Mouse (Mus musculus) cortical plate, adult 2 months (tissue): ENCODE measurements around the gene Celsr2. TPM values are rescaled to one million over a fixed set of nuclear protein-coding genes. Genes with fewer than 3 reads are reported as not detected.

Experiments used
- H3K27ac ChIP-seq: fragments of 200-500 bp; 2 replicates; pipeline ENCODE4 v1.5.1; 2012; ENCODE audit warnings: low read length, control low read depth, inconsistent platforms; ENCODE audit not compliant: insufficient read depth
- H3K4me1 ChIP-seq: fragments of 200-500 bp; 2 replicates; pipeline ENCODE4 v1.6.1; 2011; ENCODE audit warnings: low read length; ENCODE audit not compliant: control insufficient read depth, insufficient read depth
- H3K4me3 ChIP-seq: fragments of 200-500 bp; 2 replicates; pipeline ENCODE4 v1.5.1; 2011; ENCODE audit warnings: mild to moderate bottlenecking, low read length, control low read depth; ENCODE audit not compliant: insufficient read depth
- CTCF ChIP-seq: fragments of 200-500 bp; IDR thresholded peaks from 2 replicates; pipeline ENCODE4 v1.5.1; 2011; ENCODE audit warnings: mild to moderate bottlenecking, control low read depth, low read length; ENCODE audit not compliant: insufficient read depth; ENCODE audit errors: extremely low read depth
- POLR2A ChIP-seq: fragments of 200-500 bp; IDR thresholded peaks from 2 replicates; pipeline ENCODE4 v1.6.1; 2011; ENCODE audit warnings: mild to moderate bottlenecking, low read length, control low read depth; ENCODE audit not compliant: insufficient read depth; ENCODE audit errors: extremely low read depth
- polyA plus RNA-seq: library from polyadenylated mRNA; depleted of rRNA; stranded (reverse); fragments of >200 nt; gene quantifications from 2 replicates; pipeline ENCODE4 v1.2.3, GENCODE M21; 2012; rRNA removed

Celsr2 gene
- polyA plus RNA-seq, 1 experiment: 61.5 TPM

DNA sequence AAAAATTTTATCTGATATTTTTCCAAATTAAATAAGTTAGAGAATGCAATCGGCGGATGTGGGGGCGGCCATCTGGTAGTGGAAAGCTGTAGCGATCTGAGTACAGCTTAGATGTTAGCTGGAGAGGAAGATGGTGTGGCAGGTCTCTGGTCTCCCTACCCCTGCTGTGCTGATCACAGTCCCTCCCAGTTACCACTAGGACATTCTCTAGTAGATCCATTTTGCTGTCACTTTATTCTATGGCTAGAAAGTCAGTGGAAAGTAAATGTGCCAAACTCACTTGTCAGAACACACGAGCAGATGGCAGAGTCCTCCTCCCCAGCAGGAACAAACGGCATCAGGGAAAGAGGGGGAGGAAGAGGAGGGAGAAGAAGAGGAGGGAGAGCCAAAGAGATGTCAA is 56.9 kb downstream of the Celsr2 start:
- Histone ChIP-seq H3K27ac (no peak overlapping the region), H3K4me3 (no peak overlapping the region), H3K4me1 (peaks cover 9% of the 10 kb centered on the region)
- TF ChIP-seq POLR2A: no peak
- no peak for TF ChIP-seq CTCF

DNA sequence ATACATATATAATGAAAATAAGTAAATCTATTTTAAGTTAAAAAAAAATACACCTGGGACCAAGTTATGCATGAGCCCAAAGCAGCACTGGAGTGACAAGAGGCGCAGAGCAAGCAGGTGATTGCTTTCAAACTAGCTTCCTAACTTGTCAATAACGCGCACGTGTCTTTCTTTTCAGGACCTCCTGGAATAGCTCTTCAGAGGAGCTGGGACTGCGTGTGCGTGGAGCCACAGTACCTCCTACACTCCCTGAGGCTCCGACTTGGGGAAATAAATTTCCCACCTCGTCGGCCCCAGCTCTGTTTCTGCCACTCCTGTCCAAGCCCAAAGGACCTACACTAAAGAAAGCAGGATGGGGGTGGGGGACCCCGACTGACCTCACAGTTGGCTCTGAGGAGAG is 58.3 kb downstream of the Celsr2 start:
- H3K4me1 ChIP-seq: peaks cover 5% of the 10 kb centered on the region
- no peak for TF ChIP-seq CTCF
- no peak for TF ChIP-seq POLR2A
- no peak overlapping the region for H3K4me3 ChIP-seq

DNA sequence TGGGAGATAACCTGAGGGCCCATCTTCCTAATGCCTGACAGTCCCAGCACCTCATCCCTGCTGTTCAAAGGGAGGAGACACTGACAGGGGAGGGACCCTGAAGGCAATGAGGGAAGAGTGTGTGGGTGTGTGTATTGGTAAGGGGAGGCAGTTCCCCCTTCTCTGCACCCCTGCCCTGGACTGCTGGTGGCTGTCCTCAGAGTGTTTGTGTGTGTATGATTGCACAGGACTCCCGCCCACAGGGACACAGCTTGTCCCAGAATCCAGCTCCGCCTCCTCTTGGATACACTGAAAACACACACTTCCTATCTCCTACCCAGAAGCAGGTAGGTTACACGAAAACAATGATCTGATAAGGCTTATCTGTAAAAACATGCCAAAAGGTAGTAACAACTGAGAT is 60.1 kb downstream of the Celsr2 start:
- H3K27ac ChIP-seq: no peak overlapping the region
- TF ChIP-seq POLR2A (no peak), CTCF (no peak)

More for the DNA sequence above, 58.3 kb downstream of the Celsr2 start:
- 0 out of 2 replicates have a peak overlapping the region, but pooled peaks have one; percentile 55 for H3K27ac ChIP-seq

DNA sequence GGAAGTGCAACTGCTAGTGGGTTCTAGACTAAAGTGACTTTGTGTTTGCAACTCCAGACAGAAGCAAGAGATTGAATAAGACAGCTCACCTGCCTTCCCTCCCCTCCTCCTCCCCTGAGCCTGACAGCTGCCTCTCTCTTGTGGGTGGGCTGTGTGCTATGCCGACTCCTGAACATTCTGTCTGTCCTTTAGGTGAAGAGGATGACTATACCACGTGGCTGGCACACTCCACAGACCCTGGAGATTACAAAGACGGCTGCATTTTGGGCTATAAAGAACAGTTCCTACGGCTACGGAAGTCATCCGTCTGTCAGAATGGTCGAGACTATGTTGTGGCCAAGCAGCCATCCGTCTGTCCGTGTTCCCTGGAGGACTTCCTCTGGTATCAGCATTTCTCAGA is 67.0 kb downstream of the Celsr2 start:
- TF ChIP-seq CTCF (no peak), POLR2A (no peak)
- no peak overlapping the region for H3K4me3 ChIP-seq
- peak overlapping the region; percentile 63; the same call in 1 of the 2 replicates for H3K27ac ChIP-seq
- H3K4me1 ChIP-seq: no peaks in the 10 kb centered on the region; the same call in 1 of the 2 replicates

More for the DNA sequence above, 60.1 kb downstream of the Celsr2 start:
- H3K4me3 ChIP-seq: no peak overlapping the region
- peaks cover 5% of the 10 kb centered on the region for H3K4me1 ChIP-seq

DNA sequence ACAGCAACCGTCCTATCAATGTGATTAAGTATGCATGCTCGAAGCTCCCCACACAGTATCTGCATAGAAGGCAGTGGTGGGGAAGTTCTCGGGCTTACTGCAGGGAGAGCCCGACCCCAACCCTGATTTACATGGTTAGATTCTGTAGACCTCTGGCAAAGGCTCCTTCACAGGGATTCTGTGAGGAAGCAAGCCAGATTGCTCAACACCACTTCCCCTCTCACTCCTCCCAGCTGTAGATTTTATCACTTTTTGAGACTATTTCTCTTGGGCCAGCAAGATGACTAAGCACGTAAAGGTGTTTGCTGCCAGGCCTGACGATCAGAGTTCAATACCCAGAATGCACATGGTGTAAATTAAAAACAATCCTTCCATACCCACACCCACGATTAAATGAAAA is 69.5 kb downstream of the Celsr2 start:
- Histone ChIP-seq H3K27ac (no peak overlapping the region), H3K4me1 (no peaks in the 10 kb centered on the region; the same call in 1 of the 2 replicates), H3K4me3 (no peak overlapping the region)
- TF ChIP-seq CTCF: no peak
- no peak for TF ChIP-seq POLR2A

DNA sequence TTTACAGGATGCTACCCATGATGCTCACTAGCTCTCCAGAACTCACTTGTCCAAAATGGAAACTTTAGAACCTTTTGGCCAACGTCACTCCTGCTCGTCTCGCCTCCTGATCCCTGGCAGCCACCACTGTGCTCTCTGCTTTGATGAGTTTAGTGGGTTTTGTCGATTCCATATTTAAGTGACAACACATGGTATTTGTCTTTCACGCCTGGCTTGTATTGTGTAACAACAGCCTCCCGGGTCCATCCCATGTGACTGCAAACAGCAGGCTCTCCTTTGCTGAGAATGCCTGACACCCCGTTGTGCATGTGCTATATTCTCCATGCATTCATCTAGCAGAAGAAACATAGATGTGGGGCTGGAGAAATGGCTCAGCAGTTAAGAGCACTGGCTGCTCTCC is 73.2 kb downstream of the Celsr2 start:
- H3K4me1 ChIP-seq: no peaks in the 10 kb centered on the region
- no peak overlapping the region for H3K4me3 ChIP-seq
- no peak for TF ChIP-seq CTCF
- TF ChIP-seq POLR2A: no peak
- no peak overlapping the region for H3K27ac ChIP-seq

DNA sequence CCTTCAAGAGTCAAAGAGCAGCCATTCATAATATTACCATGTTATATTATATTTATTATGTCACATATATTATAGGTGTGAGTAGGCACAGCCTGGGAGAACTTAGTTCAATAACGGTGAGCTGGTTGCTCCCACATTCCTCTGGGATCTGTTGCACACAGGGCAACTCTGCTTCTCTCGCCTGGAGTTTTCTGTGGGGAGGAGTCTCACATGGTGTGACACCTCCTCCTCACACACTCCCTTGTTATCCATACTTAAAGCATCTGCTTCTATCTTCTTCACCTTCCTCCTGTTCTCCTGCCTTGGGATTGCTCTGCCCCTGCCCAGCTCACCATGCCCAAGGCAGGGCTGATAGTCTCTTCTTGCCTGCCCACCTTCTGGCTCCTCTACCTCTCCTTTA is 74.3 kb downstream of the Celsr2 start:
- Histone ChIP-seq H3K27ac (no peak overlapping the region), H3K4me1 (no peaks in the 10 kb centered on the region), H3K4me3 (no peak overlapping the region)
- no peak for TF ChIP-seq POLR2A
- TF ChIP-seq CTCF: no peak

Other genes starting within 250 kb of the Celsr2 start
- 43.7 and 49.2 TPM in 2 replicates for gene Amigo1, start 229.2 kb downstream of the Celsr2 start, polyA plus RNA-seq
- gene Cyb561d1, start 214.3 kb downstream of the Celsr2 start, polyA plus RNA-seq: 15.0 and 16.9 TPM in 2 replicates
- 36.5 and 43.0 TPM in 2 replicates for gene Atxn7l2, start 204.6 kb downstream of the Celsr2 start, polyA plus RNA-seq
- gene Sypl2, start 188.9 kb downstream of the Celsr2 start, polyA plus RNA-seq: 2.1 and 2.7 TPM in 2 replicates
- 114 and 121 TPM in 2 replicates for gene Psma5, start 158.6 kb downstream of the Celsr2 start, polyA plus RNA-seq
- gene Sort1, start 131.5 kb downstream of the Celsr2 start, polyA plus RNA-seq: 197 and 198 TPM in 2 replicates
- 0.08 TPM in 1 of 2 replicates, not detected in the other for gene Mybphl, start 50.6 kb downstream of the Celsr2 start, polyA plus RNA-seq
- 29.9 and 35.5 TPM in 2 replicates for gene Psrc1, start 31.7 kb downstream of the Celsr2 start, polyA plus RNA-seq
- gene Sars, start 29.7 kb upstream of the Celsr2 start, polyA plus RNA-seq: 188 and 204 TPM in 2 replicates
- gene 1700013F07Rik, start 118.6 kb upstream of the Celsr2 start, polyA plus RNA-seq: 2.5 and 3.4 TPM in 2 replicates
- gene 5330417C22Rik, start 121.0 kb upstream of the Celsr2 start, polyA plus RNA-seq: 27.0 and 28.0 TPM in 2 replicates
- gene Tmem167b, start 146.9 kb upstream of the Celsr2 start, polyA plus RNA-seq: 13.9 and 14.3 TPM in 2 replicates
- 36.6 and 42.1 TPM in 2 replicates for gene Taf13, start 156.1 kb upstream of the Celsr2 start, polyA plus RNA-seq
- gene Wdr47, start 175.7 kb upstream of the Celsr2 start, polyA plus RNA-seq: 75.7 and 79.9 TPM in 2 replicates
- 43.8 and 44.6 TPM in 2 replicates for gene Clcc1, start 238.4 kb upstream of the Celsr2 start, polyA plus RNA-seq